Mouse (Mus musculus) 3134 (cell line): ENCODE data around the gene Cyp4f17.
"Not testable (repeated sequence)": the region's sequence is repeated elsewhere in the genome, so short reads cannot be mapped to it uniquely, and the experiment has no call there.

Source experiments
- DNase-seq: peaks from one replicate; pipeline ENCODE4 v3.0.0-alpha.2; 2011; ENCODE audit warnings: low spot score; ENCODE audit not compliant: insufficient read length; ENCODE audit errors: extremely low read depth

Cyp4f17 gene

DNA sequence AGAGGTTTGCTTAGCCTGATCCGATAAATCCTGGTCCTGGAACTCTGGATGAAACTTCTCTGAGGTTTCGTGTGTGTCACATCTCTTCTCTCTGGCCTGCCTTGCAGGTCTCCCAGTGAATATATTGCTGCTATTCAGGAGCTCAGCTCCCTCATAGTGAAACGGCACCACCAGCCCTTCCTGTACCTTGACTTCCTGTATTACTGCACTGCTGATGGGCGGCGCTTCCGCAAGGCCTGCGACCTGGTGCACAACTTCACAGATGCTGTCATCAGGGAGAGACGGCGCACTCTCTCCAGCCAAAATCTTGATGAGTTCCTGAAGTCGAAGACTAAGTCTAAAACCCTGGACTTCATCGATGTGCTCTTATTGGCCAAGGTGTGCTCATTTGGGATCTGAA lies 18.0 kb downstream of the Cyp4f17 start:
- DNase-seq = no peak

DNA sequence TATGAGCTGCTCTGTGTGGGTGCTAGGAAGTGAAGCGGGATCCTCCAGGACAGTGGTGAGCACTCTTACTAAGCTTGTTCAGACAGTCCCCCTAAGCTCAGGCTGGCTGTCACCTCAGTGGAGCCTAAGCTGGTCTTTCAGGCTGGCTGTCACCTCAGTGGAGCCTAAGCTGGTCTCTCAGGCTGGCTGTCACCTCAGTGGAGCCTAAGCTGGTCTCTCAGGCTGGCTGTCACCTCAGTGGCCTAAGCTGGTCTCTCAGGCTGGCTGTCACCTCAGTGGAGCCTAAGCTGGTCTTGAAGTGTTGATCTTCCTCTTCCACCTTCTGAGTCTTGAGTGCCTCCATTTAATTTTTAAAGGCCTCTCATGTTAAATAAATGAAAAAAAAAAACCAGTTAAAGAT lies 20.5 kb downstream of the Cyp4f17 start:
- not testable (repeated sequence) for DNase-seq

DNA sequence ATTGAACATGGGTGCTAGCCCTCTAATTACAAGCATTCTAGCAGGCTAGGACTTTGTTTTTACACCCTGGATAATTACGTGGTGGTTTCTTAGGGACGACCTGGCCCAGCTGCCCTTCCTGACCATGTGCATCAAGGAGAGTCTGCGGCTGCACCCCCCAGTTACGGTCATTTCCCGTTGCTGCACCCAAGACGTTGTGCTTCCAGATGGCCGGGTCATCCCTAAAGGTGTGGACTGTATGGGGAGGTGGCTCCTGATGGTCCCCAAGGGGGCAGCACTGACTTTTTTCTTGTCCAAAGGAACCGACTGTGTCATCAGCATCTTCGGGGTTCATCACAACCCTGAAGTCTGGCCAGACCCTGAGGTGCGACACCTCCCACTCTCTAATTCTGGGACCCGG lies 21.9 kb downstream of the Cyp4f17 start:
- DNase-seq = no peak

DNA sequence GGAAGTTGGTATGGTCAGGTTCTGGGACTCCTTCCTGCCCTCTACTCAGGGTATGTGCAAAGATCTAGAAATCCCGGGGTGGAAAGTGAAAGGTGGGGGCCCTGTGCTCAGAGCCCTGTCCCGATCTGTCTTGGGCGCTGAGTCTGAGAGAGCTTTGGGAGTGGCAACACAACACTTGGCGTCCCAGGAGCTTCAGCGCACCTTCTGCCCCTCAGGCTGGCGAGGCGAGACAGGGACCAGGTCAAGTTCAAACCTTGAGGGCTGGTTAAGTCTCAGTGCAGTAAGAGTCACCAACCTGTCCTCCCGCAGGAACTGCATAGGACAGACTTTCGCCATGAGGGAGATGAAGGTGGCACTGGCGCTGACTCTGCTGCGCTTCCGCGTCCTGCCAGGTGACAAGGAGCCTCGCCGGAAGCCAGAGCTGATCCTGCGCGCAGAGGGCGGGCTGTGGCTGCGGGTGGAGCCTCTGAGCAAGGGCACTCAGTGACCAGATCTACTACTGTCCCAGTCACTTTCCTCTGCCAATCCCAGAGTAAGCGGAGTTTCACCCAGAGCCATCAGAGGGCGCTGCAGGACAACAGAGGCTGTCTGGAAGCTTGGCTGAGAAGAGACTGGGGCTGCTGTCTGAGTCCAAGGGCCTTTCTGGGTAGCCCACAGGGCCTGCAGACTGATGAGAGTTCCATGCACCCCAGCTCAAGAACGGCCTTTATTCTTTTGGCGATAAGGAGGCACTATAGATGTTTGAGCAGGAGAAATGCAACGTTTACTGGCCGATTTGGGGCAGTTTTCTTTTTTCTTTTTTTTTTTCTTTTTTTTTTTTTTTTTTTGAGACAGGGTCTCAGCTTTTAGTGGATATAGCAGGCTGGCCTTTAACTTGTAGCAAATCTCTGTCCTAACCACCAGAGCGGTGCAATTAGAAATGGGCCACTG lies 22.8 kb downstream of the Cyp4f17 start:
- peak; percentile 46 for DNase-seq

DNA sequence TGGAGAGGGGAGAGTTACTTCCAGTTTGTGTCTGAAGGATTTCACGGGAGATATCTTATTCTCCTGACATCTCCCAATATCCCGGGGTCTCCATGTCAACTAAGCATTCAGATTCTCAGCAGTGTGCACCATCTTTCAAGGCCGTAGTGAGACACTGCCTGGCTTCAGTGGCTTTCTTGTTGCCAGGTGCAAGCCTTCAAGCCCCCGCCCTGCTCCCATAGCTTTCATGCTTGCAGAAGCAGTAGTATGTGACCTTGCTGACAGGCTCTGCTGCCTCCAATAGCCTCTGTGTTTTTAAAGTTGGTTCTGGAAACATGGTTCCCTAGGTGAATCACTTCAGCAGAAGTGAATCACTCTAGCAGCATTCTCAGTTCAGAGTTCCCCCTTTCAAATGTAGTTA lies 26.5 kb downstream of the Cyp4f17 start:
- DNase-seq = not testable (repeated sequence)

DNA sequence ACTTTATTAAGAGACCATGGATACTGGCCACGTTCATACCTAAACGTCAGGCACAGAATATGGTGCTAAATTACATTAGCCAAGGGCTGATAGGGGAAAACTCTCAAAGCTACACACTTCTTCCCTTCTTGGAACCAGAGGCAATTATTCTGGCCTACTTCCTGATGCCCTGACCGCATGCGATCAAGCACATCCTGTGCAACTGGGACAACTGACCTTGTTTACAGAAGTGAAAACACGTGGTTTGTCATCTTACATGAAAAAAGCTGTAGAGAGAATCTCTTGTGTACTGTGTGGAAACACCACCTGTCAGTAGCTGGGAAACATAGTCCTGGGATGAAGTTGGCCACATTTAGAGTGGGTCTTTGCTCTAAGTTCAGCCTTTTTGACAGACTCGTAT lies 28.2 kb downstream of the Cyp4f17 start:
- DNase-seq = no peak

DNA sequence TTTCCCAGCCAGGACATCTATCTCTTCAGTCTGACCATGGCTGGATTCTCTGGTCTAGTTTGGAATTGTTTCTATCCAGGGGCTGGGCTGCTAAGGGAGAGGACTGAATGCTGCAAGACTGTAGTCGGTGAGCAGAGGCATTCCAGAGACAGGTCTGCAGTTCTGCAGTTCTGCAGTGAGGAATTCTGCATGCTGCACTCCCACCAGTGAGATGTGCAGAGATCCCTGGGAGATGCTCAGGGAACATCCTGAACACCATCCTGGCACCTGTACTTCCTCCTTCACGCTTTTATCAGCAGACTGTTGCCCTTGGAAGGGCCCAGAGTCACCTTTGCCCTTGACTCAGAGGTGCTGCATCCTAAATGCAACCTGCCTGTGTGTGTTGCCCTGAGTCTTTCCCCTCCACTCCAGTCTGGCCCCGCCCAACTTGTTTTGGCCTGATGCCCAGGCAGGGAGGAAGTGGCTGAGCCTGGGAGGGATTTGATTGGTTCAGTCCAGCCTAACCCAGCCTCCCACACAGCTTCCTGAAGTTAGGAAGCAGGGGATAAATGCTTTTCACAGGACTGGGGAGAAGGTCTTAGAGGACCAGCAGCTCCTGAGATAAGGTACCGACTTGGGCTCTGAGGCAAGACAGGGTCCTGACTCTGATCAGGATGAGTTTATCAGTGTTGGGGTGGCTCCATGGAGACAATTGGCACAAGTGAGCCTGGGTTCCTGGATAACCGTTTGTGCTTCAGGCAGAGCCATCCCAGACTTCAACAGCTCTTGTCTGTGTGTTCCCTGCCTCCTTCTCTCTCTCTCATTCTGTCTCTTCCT lies 30.4 kb downstream of the Cyp4f17 start, which contains the start of gene Cyp4f16:
Gene Cyp4f16 (plus strand): TSS at position 508 of the 816 bp plus-strand sequence.
- DNase-seq = peak; percentile 75

DNA sequence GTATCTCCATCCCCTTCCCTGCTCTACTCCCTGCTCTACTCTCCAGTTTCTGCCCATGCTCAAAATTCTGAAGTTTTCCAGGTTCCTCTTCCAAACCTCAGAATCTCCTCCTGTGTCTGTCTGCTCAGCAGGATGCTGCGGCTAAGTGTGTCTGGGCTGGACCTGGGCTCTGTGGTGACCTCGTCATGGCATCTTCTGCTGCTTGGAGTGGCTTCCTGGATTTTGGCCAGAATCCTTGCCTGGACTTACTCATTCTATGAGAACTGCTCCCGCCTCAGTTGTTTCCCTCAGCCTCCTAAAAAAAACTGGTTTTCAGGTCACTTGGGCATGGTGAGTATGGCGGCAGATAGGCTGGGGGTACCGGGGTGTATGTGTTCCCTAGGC lies 31.0 kb downstream of the Cyp4f17 start:
- DNase-seq = peak; percentile 69

DNA sequence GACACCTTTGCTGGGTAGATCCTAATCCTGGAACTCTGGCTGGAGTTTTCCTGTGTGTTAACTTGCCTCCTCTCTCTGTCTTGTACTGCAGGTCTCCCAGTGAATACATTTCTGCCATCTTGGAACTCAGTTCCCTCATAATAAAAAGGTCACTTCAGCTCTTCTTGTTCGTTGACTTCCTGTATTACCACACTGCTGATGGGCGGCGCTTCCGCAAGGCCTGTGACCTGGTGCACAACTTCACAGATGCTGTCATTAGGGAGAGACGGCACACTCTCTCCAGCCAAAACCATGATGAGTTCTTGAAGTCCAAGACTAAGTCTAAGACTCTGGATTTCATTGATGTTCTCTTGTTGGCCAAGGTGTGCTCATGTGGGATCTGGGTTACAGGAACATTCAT lies 38.9 kb downstream of the Cyp4f17 start:
- not testable (repeated sequence) for DNase-seq

DNA sequence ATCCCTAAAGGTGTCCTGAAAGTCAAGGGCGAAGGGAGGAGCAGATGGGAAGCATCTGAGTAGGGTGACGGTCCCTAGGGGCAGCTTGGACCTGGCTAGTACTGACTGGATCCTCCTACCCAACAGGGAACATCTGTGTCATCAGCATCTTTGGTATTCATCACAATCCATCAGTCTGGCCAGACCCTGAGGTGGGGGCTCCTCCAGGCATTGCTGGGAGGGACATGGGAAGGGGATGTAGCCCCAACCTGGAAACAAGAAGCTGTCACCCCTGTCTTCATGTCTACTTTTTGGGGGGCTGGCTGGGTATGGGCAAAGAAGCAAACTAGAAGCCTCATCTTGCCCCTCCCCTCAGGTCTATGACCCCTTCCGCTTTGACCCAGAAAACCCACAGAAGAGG lies 44.5 kb downstream of the Cyp4f17 start:
- DNase-seq = not testable (repeated sequence)

DNA sequence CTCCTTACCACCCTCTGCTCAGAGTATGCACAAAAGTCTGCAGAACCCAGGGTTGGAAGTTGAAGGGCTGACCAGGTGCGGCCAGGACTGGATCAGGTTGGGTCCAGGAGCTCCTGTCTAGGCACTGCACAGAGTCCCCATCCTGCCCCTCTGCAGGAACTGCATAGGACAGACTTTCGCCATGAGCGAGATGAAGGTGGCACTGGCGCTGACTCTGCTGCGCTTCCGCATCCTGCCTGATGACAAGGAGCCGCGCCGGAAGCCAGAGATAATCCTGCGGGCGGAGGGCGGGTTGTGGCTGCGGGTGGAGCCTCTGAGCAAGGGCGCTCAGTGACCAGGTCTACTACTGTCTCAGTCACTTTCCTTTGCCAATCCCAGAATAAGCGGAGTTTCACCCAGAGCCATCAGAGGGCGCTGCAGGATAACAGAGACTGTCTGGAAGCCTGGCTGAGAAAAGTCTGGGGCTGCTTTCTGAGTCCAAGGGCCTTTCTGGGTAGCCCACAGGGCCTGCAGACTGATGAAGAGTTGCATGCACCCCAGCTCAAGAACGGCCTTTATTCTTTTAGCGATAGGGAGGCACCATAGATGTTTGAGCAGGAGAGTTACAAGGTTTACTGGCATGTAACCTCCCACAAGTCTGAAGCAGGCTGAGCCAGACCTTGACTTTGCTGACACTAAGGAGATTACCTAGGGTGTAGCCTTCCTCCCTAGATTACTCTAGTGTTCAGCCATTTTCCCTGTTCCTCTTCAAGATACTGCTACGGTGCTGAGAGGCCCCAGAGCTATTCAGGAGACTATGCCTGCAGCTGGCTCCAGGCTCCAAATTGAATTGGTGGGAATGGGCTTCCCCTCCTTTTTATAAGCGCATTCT lies 45.3 kb downstream of the Cyp4f17 start:
- no peak for DNase-seq

DNA sequence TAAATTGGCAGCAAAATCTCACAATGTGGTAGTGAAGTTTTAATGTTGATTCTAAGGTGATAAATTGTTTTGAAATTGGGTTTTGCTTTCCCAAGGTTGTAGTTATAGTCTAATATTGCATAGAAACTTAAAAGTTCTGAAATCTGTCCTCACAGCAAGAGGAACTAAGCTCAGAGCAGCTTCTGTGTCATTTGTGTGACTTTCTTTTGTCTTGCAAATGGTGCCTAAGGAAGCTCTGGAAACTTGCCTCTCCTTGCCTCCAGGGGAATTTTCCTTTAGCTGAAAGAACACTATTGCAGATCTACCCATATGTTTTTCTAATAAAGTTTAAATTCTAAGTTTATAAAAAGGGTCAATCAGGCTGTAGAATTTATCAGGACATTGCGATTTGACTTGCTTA lies 47.2 kb downstream of the Cyp4f17 start:
- not testable (repeated sequence) for DNase-seq

DNA sequence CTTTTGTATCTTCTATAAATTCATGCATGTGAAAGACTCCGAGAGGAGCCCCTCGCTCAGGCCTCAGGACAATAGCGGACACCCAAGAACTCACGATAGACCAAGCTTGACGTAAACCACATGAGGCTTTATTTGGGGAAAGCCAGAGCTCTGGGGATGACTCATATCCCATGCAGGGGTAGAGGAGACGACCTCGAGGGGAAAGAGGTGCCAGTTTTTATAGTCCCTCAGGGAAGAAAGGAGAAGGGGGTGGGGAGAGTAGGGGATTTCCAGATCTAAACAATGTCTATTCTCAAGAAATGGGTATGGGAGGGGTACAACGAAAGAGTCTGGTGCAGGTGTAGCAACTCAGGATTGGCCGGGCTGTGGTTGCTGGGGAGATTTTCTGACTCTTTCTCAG lies 48.5 kb downstream of the Cyp4f17 start:
- not testable (repeated sequence) for DNase-seq

DNA sequence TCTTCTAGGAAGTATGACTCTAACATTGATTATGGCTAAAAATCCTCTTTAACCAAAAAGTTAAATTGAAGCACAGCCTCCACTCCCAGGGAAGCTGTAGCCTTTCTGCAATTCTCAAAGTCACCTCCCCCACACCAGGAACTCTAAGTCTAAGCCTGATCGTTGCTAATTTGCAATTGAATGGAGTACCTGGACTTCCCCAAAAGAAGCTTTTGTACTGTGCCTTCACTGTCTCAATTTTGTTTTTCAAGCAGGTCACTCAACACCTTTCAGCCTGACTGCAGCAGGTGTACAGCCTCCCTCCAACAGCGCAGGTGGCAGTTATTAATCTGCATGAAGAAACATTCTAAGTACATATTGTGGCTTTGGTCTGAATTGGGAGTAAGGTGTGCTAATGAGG lies 57.5 kb downstream of the Cyp4f17 start:
- DNase-seq = not testable (repeated sequence)

DNA sequence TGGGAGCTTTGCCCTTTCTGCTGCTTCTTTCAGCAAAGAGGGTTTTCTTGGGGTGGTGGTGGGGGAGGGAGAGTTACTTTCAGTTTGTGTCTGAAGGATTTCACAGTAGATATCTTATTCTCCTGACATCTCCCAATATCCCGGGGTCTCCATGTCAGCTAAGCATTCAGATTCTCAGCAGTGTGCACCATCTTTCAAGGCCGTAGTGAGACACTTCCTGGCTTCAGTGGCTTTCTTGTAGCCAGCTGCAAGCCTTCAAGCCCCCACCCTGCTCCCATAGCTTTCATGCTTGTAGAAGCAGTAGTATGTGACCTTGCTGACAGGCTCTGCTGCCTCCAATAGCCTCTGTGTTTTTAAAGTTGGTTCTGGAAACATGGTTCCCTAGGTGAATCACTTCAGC lies 67.4 kb downstream of the Cyp4f17 start:
- not testable (repeated sequence) for DNase-seq

DNA sequence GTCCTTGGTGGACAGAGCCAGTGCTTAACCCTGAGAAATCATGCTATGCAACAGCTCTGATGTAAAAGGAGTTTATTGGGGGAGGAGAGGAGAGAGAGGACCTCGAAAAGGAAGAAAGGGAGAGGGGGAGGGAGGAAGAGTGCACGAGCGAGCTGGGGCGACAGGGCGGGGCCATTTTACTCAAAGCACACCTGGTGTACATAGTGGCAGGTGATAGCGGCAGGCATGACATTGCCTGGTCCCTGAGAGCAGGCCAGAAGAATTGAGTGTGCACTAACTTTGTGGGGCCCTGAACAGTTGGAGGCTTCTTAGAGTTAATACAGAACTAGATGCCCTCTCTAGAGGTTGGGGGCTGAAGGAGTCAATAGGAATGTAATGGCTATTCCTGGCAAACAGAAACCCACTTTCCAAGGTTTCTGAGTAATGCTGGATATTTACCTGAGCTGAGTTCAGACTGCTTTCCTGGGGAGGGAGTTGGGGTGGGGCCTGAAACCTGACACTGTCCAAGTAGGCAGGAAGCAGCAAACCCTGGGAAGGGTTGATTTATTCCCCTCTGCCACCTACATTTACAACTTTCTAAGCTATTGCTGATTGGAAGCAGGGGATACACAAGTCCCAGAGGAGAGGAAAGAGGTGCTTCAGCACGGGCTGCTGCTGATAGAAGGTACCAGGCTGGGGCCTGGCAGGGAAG lies 71.8 kb downstream of the Cyp4f17 start:
- DNase-seq = no peak
